Mouse (Mus musculus): Measurements from ENCODE around the gene Vdac1. TPM values are rescaled to one million over a fixed set of nuclear protein-coding genes. Genes with fewer than 3 reads are reported as not detected.

The Vdac1 gene
- polyA plus RNA-seq, 1 experiment from 2014 or later = 180 TPM

- Histone ChIP-seq H3K4me1 (replicated peaks; ENCODE audit: control insufficient read depth, insufficient read depth, low read length) (no peaks in the 10 kb centered on the region), H3K9ac (ENCODE audit: low read depth, low read length) (no peak overlapping the region), H3K9me3 (ENCODE audit: control insufficient read depth) (no peaks in the 10 kb centered on the region), H3K4me3 (ENCODE audit: low read depth, low read length) (no peak overlapping the region), H3K4me2 (replicated peaks; ENCODE audit: low read depth) (no peak overlapping the region), H3K27me3 (replicated peaks; ENCODE audit: control insufficient read depth, insufficient read depth, low read length) (no peaks in the 10 kb centered on the region), H3K27ac (ENCODE audit: low read depth, low read length) (no peak overlapping the region), H3K36me3 (ENCODE audit: control insufficient read depth, insufficient read depth) (peaks cover 49% of the 10 kb centered on the region)
- 96% methylated on average over 7 of the region's 7 CpGs for WGBS
- TF ChIP-seq CTCF (IDR thresholded peaks at IDR 0.05; ENCODE audit: low read depth) = no peak
- no peak for ATAC-seq
Observed at GRCm38 (mm10) chr11:52389933-52390332, 29.3 kb downstream of the Vdac1 start.

GRCm38 (mm10) chr11:52394494-52394893 is 33.8 kb downstream of the Vdac1 start:
- H3K9ac ChIP-seq (ENCODE audit: low read depth, low read length) = no peak overlapping the region
- 46% methylated on average over 4 of the region's 4 CpGs for WGBS
- H3K4me2 ChIP-seq (replicated peaks; ENCODE audit: low read depth) = no peak overlapping the region
- H3K36me3 ChIP-seq (ENCODE audit: control insufficient read depth, insufficient read depth) = peaks cover 12% of the 10 kb centered on the region
- H3K27ac ChIP-seq (ENCODE audit: low read depth, low read length) = no peak overlapping the region
- no peaks in the 10 kb centered on the region for H3K27me3 ChIP-seq (replicated peaks; ENCODE audit: control insufficient read depth, insufficient read depth, low read length)
- H3K4me1 ChIP-seq (replicated peaks; ENCODE audit: control insufficient read depth, insufficient read depth, low read length) = no peaks in the 10 kb centered on the region
- no peak for ATAC-seq
- no peak for TF ChIP-seq CTCF (IDR thresholded peaks at IDR 0.05; ENCODE audit: low read depth)
- H3K4me3 ChIP-seq (ENCODE audit: low read depth, low read length) = no peak overlapping the region
- no peaks in the 10 kb centered on the region for H3K9me3 ChIP-seq (ENCODE audit: control insufficient read depth)

- Histone ChIP-seq H3K9me3 (ENCODE audit: control insufficient read depth) (no peaks in the 10 kb centered on the region), H3K27me3 (replicated peaks; ENCODE audit: control insufficient read depth, insufficient read depth, low read length) (no peaks in the 10 kb centered on the region), H3K27ac (ENCODE audit: low read depth, low read length) (no peak overlapping the region), H3K9ac (ENCODE audit: low read depth, low read length) (no peak overlapping the region), H3K4me3 (ENCODE audit: low read depth, low read length) (no peak overlapping the region), H3K4me1 (replicated peaks; ENCODE audit: control insufficient read depth, insufficient read depth, low read length) (no peaks in the 10 kb centered on the region), H3K36me3 (ENCODE audit: control insufficient read depth, insufficient read depth) (0 out of 2 replicates have a peak, but pooled peaks cover 4% of the 10 kb centered on the region), H3K4me2 (replicated peaks; ENCODE audit: low read depth) (no peak overlapping the region)
- ATAC-seq = no peak
- peak; percentile 48 for TF ChIP-seq CTCF (IDR thresholded peaks at IDR 0.05; ENCODE audit: low read depth)
- WGBS = 38% methylated on average over 4 of the region's 4 CpGs
Observed at GRCm38 (mm10) chr11:52395343-52395742, 34.7 kb downstream of the Vdac1 start.

- Histone ChIP-seq H3K9ac (ENCODE audit: low read depth, low read length) (peak within 1 kb of the TSS; percentile 96), H3K4me2 (replicated peaks; ENCODE audit: low read depth) (peak within 1 kb of the TSS; percentile 84), H3K36me3 (ENCODE audit: control insufficient read depth, insufficient read depth) (0 out of 2 replicates have a peak, but pooled peaks cover 4% of the 10 kb centered on the region), H3K4me3 (ENCODE audit: low read depth, low read length) (peak within 1 kb of the TSS; percentile 96), H3K27ac (ENCODE audit: low read depth, low read length) (peak within 1 kb of the TSS; percentile 91), H3K4me1 (replicated peaks; ENCODE audit: control insufficient read depth, insufficient read depth, low read length) (no peaks in the 10 kb centered on the region), H3K27me3 (replicated peaks; ENCODE audit: control insufficient read depth, insufficient read depth, low read length) (no peaks in the 10 kb centered on the region), H3K9me3 (ENCODE audit: control insufficient read depth) (no peaks in the 10 kb centered on the region)
- WGBS = 1% methylated on average over 38 of the region's 38 CpGs
- no peak for TF ChIP-seq CTCF (IDR thresholded peaks at IDR 0.05; ENCODE audit: low read depth)
- ATAC-seq = peak; percentile 88
Observed at GRCm38 (mm10) chr11:52395940-52396596, 35.4 kb downstream of the Vdac1 start, which contains the start of gene 9530068E07Rik. 9530068E07Rik (plus strand) TSS chr11:52396428.

GRCm38 (mm10) chr11:52396597-52397188 is 36.0 kb downstream of the Vdac1 start:
- Histone ChIP-seq H3K9me3 (ENCODE audit: control insufficient read depth) (no peaks in the 10 kb centered on the region), H3K9ac (ENCODE audit: low read depth, low read length) (peak overlapping the region; percentile 96), H3K4me1 (replicated peaks; ENCODE audit: control insufficient read depth, insufficient read depth, low read length) (no peaks in the 10 kb centered on the region), H3K36me3 (ENCODE audit: control insufficient read depth, insufficient read depth) (0 out of 2 replicates have a peak, but pooled peaks cover 4% of the 10 kb centered on the region), H3K4me2 (replicated peaks; ENCODE audit: low read depth) (peak overlapping the region; percentile 84), H3K4me3 (ENCODE audit: low read depth, low read length) (peak overlapping the region; percentile 96), H3K27ac (ENCODE audit: low read depth, low read length) (peak overlapping the region; percentile 91), H3K27me3 (replicated peaks; ENCODE audit: control insufficient read depth, insufficient read depth, low read length) (no peaks in the 10 kb centered on the region)
- WGBS = 0% methylated on average over 33 of the region's 33 CpGs
- peak; percentile 75 for ATAC-seq
- no peak for TF ChIP-seq CTCF (IDR thresholded peaks at IDR 0.05; ENCODE audit: low read depth)

GRCm38 (mm10) chr11:52397385-52397987 is 36.8 kb downstream of the Vdac1 start:
- no peaks in the 10 kb centered on the region for H3K27me3 ChIP-seq (replicated peaks; ENCODE audit: control insufficient read depth, insufficient read depth, low read length)
- peak; percentile 45; the same call in 1 of the 2 replicates for TF ChIP-seq CTCF (IDR thresholded peaks at IDR 0.05; ENCODE audit: low read depth)
- ATAC-seq = no peak
- H3K36me3 ChIP-seq (ENCODE audit: control insufficient read depth, insufficient read depth) = no peaks in the 10 kb centered on the region
- WGBS = 76% methylated on average over 4 of the region's 4 CpGs
- 0 out of 2 replicates have a peak overlapping the region, but pooled peaks have one; percentile 91 for H3K27ac ChIP-seq (ENCODE audit: low read depth, low read length)
- no peak overlapping the region for H3K9ac ChIP-seq (ENCODE audit: low read depth, low read length)
- peak overlapping the region; percentile 96 for H3K4me3 ChIP-seq (ENCODE audit: low read depth, low read length)
- no peaks in the 10 kb centered on the region for H3K9me3 ChIP-seq (ENCODE audit: control insufficient read depth)
- H3K4me1 ChIP-seq (replicated peaks; ENCODE audit: control insufficient read depth, insufficient read depth, low read length) = no peaks in the 10 kb centered on the region
- H3K4me2 ChIP-seq (replicated peaks; ENCODE audit: low read depth) = peak overlapping the region; percentile 84
